Mouse (Mus musculus): ENCODE measurements around the gene Kazn.

Kazn gene

DNA sequence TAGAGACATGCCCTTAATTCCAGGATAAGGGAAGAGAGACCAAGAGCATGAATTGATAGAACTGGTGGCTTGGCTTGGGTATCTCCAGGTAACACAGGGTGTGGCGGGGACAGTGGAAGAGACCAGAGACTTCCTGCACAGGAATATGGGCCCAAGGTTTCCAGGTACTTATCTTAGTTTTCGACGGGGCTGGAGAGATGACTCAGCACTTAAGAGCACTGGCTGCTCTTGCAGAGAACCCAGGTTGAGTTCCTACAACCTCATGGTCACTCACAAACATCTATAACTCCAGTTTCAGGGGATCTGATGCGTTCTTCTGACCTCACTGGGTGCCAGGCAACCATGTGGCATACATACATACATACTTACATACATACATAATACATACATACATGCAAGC is 3.0 kb upstream of the Kazn start:
- DNase-seq: no peak

DNA sequence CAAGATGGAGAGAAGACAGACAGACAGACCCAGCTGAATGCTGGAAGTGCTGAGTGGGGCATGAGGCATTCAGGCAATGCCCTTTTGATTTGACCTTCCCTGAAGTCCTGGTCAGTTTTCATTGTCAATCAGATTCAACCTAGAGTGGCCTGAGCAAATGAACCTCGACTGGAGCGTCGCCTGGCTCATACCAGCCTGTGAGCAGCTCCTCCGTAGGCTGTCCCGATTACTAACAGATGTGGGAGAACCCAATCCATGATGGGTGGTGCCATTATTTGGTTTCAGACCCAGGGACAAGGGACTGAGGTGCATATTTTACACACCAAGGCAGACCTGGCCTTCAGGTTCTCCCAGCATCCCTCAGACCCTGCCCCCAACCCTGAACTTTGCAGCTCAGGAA is 1.7 kb upstream of the Kazn start:
- no peak for DNase-seq

DNA sequence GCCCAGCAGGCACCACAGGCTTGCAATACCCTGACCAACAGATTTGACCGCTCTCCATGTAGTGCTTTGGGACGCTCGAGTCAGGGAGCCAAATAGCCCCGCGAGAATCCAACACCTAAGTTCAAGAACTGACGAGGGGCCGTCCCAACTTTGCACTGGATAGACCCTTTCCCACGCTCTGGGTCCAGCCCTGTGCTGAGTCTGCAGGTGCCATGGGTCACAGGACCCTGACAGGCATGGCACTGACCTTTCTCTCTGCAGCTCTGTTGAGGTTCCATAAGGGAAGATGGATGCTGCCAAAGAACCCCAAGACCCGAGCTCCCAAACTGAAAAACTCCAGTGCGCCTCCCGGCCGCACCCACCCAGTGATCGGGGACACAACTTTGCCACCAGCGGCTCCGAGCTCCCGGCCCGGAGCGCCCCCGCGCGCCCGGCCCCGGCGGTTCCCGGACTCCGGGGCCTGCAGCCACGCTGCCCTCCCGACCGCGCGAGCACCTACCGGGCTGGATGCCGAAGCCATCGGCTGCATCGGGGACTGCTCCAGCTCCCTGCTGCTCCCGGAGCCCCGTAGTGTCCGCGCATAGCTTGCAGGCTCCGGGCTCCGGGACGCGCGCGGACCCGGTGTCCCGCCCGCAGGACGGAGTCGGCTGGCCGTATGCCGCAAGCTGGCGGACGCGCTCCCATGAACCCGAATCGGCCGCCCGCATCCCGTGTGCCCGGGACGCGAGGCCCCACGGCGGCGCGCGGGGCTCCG is 538 bp downstream of the Kazn start:
- peak; percentile 71 to 83 for DNase-seq

DNA sequence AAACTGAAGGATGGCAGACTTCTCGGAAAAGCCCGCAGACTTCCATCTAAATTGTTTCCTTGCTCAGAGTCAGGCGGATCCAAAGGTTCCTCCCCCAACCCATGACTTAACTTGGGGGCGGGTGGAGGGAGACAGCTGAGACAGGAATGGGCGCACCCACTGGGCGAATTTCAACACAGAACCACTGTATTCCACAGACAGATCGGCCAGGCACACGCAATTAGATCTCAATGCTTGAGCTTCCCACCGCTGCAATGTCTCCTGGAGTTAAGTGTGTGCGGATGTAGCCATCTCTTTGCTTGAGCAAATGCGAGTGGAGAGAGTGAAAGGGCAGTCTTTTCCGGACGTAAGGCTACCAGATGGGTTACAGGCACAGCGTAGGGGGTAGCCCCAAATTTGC is 1.2 kb downstream of the Kazn start:
- DNase-seq: no peak

DNA sequence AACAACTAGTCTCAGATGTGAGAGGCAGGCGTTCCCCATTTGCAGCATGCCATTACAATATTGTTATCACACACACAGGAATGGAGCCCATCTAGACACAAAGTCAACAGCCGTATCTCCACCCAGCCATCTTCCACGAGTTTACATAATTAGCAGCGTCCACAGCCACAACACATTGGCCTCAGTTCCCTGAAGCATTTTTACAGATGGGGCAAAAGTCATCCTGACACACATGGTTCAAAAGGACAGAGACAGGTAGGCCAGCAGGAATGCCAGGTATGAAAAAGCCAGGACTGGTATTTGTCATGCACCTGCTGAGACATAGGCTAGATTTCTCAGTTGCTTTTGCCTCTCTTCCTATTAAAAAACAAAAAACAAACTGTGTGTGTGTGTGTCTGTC is 2.5 kb downstream of the Kazn start:
- no peak for DNase-seq

DNA sequence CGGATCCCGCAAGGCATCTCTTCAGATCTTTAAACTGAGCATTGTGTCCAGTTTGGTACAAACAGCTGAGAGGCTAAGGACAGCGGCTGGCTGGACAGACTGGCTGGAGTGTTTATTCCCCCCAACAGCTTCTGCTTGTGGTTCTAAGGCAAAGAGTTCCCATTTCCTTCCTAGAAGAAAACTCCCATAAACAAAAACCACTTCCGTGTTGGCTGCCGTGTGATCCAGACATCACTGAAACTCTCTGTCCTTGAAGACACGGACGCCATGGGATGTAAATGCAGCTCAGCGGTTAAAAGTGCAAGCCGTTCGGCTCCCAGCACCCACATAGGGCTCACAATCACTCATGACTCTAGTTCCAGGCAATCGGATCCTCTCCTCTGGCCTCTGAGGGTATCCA is 3.8 kb downstream of the Kazn start:
- DNase-seq: no peak

DNA sequence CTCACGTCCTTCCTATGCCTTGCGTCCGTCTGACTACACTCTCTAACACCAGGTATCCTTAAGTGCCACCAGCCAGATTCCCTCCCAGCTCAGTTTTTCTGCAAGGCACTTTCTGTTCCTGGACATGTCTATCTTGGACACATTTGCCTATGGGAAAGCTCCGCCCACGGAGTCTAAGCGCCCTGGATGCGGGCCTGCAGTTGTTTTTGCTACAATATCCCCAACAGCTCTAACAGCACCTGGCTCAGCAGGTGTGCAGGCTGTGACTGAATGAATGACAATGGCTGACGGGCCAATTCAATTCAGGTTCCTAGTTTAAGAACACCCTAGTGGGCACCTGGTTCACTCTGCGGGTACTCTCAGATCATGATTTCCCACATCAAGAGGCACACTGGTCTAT is 4.4 kb downstream of the Kazn start:
- DNase-seq: no peak

DNA sequence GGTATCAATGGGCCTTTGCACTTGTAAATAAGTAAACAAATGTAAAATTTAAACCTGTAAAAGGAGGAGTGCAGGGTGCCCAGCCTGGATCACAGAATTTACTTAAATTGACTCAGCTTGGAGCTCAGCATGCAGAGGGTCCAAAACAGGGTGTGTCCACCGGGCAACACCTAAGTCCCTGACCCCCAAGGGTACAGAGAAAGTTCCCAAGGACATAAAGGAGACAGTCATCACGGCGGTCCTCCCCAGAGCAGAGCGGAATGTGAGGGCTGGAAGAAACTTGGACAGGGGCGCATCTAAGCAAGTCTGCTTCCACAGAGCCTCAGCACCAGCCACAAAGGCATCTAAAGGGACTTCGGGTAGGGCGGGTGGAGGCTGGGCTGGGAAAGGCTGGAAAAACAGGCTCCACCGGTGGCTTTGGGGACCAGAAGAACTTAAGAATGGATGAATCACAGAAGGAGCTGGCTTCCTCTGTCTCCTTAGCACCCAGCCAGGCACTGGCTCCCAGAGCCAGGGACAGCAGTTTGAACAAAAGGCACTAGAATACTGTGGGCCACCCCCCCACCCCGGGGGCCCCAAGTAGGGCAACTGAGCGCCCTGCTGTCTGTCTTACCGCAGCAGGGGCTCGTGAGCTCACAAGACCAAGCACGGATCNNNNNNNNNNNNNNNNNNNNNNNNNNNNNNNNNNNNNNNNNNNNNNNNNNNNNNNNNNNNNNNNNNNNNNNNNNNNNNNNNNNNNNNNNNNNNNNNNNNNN is 10.2 kb downstream of the Kazn start:
- no peak for DNase-seq

DNA sequence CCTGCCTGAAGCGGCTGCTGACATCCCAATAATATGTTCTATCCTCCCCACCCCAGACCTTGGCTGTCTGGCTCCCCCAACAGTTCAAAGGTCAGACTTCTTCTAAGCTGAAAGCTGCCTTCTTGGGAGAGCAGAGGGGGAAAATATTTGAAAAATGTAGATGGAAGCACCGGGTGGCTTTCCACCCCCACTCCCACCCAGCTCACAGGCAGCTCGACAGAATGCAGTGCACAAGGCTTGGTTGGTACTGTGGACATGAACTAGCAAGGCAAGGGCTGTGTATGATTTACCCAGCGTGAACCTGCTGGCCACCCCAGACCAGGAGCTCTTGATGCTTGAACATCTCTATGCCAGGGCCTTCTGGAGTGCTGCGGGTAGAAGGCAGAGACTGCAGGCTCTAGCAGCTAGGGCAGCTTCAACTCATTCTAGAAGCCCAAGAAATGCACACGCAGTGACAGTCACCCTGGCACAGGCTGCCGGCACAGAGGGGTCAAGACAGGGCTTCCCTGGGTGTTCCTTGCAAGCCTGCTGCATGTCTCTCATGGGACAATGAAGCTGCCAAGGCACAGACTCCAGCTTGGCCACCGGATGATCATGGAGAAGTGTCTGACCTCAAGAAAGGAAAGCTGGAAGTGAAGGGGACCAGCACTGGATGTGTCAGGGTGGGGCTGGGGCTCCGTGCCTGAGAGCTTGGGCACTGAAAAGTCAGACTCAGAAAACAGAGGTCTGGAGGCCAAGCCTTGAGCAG is 15.1 kb downstream of the Kazn start:
- DNase-seq: no peak

DNA sequence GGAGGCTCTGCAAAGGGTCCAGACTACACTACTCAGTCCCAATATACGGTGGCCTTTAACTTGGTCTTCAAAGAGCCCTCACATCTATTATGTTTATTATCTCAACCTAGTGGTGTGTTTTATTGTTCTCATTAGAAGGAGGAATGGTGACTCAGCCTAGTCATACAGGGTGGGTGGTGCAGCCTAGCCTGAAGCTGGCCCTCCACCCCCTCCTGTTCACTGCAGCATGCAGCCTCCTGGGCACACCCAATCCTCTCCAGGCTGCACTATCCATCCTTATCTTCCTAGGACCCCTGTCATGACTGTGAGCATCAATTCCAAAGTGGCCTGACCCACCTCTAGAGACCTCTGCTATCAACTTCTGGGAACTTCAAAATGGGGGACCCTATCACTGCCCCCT is 16.8 kb downstream of the Kazn start:
- no peak for DNase-seq

DNA sequence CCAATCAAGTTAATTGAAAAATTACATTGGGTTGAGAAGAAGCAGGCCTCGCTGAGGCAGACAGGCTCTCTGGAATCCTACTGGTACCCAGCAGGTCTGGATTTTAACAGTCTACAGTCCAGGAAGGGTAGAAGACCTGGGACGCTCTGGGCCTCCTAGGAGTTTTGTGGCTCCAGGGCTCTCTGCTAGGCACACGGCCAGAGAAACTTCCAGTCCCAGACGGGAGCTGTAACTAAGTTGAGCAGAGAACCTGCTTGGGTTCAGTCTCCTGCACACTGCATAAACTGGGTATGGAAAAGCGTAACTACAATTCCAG is 17.5 kb downstream of the Kazn start:
- DNase-seq: no peak

DNA sequence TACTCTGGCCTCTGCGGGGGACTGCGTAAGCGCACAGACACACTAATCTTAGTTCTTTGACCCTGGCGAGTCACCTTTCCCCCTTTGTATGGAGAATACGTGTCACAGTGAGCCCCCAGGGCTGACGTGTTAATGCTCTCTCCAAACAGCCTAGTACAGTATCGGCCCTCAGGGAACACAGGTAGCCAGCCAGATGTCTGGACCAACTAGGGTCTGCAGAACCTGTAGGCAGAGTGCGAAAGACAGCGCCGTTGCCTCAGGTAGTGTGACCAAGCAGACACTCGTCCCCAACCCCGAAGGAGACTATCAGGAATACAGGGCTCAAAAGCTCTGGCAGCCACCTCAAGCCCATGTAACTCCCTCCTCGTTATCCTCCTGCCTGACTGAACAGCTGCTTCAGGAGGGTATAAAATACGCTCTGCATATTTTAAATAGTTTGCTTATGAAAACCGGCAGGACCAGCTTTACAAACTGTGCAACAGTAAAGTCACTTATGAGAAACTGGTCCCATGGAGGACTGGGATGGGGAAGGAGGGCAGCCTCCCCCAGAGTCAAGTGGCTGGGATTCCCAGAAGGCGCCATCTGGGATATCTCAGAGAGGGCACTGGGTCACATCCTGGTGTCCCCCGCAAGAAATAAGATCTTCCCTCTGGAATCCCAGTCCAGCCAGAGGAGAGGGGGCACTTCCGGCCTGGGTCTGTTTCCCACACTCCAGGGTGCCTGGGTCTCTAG is 18.0 kb downstream of the Kazn start:
- no peak for DNase-seq

DNA sequence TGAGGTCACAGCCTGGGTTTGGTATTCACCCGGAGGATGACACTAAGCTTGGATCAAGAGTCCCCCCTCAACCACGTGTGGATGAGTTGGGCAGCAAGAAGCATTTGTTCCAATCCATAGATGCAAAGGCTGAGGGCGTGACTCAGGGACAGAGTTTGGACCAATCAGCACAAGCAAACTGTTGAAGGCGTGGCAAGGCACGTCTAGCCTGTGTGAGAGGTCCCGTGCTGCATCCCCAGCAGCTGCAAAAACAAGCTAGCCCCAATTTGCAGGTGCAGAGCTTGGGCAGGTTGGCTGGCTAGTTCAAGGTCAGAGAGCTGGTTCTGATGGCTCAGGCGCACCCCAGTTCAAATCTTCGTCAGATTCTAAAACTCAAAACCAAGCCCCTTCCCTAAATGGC is 20.2 kb downstream of the Kazn start:
- DNase-seq: no peak

DNA sequence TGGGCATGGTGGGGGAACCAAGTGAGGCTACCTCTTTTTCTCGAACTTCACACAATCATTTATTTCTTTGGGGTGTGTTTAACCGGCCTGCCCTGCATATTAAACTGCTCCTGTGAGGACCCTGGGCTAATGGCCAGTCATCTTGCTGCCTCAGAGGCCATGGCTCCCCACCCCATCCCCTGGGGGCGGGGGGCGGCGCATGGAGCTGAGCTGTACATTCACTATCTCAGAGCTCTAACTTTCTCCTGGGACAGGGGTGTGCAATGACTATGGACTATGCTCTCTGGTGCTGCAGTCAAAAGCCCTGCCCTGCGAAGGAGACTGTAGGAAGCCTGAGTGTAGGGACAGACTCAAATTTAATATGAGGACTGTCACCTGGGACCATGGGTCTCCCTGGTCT is 22.2 kb downstream of the Kazn start:
- DNase-seq: no peak

DNA sequence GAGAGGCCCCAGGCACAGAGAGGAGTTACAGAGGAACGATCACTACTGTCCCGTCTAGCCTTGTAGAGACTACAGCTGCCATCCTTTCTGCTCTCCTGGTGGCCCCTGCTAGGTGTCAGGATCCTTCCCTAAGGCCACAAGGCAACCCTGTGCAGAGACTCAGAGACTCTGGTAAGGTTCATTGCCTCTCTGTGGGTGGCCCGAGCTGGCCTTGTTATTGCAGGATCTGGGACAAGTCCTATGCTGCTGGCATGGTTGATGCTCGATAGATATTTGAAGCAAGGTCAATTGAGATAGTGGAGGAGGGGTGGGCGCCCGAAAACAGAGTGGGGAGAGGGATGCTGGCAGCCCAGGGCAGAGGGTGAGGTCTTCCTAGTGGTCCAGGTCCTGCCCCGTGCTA is 23.4 kb downstream of the Kazn start:
- DNase-seq: no peak

DNA sequence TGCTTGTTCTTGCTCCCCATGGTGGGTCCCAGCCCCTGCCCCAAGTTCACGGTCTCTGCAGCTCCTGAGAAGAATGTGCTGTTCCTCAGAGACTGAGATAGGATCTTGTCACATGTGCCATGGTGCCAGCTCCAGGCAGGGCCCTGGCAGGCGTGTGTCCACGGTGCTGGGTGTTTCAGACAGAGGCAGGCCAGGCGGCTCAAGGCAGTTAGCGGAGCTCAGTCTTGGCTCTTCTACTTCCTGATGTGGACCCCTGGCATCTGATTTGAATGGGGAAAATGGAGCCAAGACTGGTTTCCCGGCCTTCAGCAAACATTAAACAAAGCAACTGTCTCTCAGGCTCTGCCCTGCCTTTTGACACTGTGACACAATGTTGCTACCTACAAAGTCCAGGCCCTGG is 24.7 kb downstream of the Kazn start:
- no peak for DNase-seq

DNA sequence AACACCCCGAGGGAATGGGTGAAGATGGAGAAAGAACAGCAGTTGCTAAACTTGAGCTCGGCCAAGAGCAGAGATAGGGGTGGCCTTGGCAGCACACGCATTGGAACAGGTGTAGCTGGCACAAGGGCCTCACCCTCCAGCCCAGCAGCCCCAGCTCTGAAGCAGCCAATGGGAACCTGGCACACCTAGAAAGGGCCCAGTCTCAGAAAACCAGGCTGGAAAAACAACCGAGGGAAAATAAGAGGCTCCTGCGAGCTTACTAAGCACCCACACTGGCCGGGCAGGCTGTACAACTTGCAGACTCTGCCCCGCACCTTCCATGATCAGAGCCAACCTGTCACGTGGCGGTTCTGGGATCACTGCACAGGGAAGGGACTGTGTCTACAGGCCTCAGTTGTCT is 26.8 kb downstream of the Kazn start:
- peak; percentile 51 to 58 for DNase-seq

DNA sequence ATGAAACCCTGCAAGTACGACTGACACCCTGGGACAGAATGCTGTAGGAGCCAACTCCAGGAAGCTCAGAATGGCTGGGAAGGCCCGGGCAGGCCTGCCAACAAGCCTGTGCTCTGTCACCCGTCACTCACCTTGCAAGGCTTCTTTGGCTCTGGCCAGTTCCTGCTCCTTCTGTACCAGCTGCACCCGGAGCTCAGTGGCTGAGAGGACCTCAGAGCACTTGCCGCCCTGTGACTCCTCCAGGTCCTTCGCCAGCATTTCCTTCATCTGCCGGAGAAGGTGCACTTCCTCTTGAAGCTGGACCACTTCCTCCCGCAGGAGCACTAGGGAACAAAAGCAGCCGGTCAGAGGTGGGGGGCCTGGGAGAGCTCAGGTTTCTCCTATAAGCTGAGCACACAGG is 29.3 kb downstream of the Kazn start:
- no peak for DNase-seq

DNA sequence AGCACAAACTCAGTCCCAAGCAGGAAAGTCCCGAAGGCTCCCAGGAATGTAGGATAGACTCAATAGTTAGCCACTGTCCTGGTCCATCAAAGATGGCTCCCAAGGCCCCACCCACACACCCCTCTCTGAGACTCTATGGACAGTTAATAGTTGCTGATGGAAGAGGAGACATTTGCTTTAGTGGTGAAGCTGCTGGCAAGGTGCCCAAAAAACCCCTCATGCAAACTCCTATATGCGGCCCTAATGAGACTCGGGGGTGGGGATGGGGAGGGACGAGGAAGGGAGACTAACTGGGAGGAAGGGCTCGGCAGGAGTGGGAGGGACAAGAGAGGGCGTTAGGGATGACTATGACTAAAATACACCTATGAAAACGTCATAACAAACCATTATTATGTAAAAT is 29.7 kb downstream of the Kazn start:
- no peak for DNase-seq

DNA sequence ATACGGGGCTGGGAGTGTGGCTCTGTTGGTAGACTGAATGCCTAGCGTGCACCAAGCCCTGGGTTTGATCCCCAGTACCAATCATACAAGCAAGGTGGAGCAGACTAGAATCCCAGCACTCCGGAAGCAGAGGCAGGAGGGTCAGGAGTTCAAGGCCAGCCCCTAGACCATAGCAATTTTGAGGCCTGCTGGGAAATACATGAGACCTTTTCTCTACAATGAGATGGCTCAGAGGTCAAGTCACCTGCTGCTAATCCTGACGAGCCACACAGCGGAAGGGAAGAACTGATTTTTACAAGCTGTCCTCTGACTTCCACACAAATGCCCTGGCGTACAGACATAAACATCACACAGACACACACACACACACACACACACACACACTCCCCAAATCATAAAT is 33.5 kb downstream of the Kazn start:
- DNase-seq: no peak

DNA sequence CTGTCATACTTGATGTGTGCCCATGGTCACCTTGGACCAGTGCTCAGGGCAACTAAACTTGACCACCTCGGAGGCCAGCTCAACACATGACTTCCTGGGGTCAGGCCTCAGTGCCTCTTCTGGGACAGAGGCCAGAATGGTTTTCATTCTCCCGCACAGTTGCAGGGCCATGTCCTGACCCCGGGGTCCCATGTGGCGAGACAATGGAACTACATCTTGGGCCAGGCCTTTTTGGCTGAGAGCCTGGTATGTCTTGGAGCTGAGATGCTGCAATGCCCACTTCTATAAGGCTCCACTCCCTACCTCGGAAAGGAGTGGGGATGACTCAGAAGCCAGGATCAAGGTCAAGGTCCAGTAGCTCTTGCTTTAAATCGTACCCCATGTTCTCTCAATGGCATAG is 42.6 kb downstream of the Kazn start:
- no peak for DNase-seq

DNA sequence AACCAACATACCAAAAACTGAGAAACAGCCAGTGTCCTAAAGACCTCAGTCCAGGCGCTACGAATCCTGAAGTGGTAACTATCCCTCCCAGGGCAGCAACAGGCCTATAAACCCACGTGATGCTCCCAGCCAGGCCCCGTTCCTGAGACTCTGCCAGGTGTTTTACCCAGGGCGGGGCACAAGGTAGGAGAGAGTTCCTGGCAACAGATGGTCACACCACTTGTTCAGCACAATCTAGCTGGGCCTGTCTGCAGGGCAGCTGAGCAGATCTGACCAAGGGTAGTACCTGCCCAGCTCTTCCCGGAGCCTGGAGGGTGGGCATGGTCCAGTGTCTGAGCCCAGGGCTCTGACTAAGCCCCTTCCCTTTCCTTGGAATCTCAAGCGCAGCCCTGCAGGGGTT is 45.4 kb downstream of the Kazn start:
- DNase-seq: peak; percentile 77 to 91

DNA sequence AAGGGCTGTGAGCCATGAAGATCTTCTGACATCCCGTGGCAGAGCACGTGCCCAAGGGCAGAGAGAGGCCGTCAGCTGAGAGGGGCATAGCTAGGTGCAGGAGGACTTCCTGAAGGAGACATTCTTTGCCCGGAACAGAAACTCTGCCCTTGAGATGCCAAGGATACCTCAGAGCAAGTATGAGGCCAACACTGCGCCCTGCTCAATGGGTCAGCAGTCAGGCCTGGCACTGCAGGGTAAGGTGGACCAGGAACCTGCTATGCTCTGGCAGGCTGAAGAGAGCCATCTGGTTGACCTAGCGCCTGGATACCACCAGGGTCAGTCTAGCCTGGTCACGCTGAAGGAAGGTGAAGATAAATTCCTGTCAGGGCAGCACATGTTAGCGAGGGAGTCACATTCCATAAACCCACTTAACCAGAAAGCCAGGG is 46.0 kb downstream of the Kazn start:
- no peak for DNase-seq

DNA sequence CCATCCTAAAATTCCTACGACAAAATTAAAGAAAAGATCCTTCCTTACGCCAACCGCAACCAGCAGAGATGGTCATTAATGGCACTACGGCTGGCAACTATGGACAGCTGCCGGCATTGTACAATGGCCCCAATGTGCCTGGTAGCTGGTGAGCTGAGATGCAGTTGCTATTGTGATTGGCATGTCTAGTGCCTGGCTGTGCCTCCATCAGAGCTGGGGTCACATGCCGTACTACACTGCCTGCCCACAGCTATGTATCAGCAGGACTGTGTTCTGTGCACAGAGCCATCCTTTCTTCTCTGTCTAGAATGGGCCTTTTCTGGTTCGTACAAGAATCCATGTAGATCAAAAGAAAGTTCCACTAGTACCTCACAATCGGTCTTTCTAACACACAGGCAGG is 49.2 kb downstream of the Kazn start:
- DNase-seq: no peak
